Mouse (Mus musculus): ENCODE measurements around the gene Canx. TPM values are rescaled to one million over a fixed set of nuclear protein-coding genes. Genes with fewer than 3 reads are reported as not detected.
"Not testable (repeated sequence)": the region's sequence is repeated elsewhere in the genome, so short reads cannot be mapped to it uniquely, and the experiment has no call there.

Canx gene
- polyA plus RNA-seq, 1 experiment from 2014 or later = 334 TPM

- Histone ChIP-seq H3K4me1 (peaks cover 13% of the 10 kb centered on the region), H3K4me3 (replicated peaks) (peak overlapping the region; percentile 99), H3K36me3 (no peaks in the 10 kb centered on the region), H3K27me3 (replicated peaks) (no peaks in the 10 kb centered on the region), H3K9ac (peak overlapping the region; percentile 60), H3K9me3 (no peaks in the 10 kb centered on the region), H3K4me2 (peak overlapping the region; percentile 54), H3K27ac (peak overlapping the region; percentile 93)
- no peak for ATAC-seq (ENCODE audit: insufficient read depth, low FRiP score, low read depth)
- WGBS = 4% methylated on average over 7 of the region's 7 CpGs
Observed at GRCm38 (mm10) chr11:50326302-50326966, 961 bp upstream of the Canx start.

GRCm38 (mm10) chr11:50324751-50325471 is 562 bp downstream of the Canx start:
- peak; percentile 40 for ATAC-seq (ENCODE audit: insufficient read depth, low FRiP score, low read depth)
- H3K27ac ChIP-seq = peak overlapping the region; percentile 90
- H3K4me1 ChIP-seq = peaks cover 13% of the 10 kb centered on the region
- H3K4me3 ChIP-seq (replicated peaks) = peak overlapping the region; percentile 99
- H3K4me2 ChIP-seq = peak overlapping the region; percentile 66
- no peaks in the 10 kb centered on the region for H3K9me3 ChIP-seq
- no peaks in the 10 kb centered on the region for H3K27me3 ChIP-seq (replicated peaks)
- WGBS = under 1% methylated on average over 34 of the region's 34 CpGs
- H3K36me3 ChIP-seq = no peaks in the 10 kb centered on the region
- peak overlapping the region; percentile 98 for H3K9ac ChIP-seq

- no peaks in the 10 kb centered on the region for H3K27me3 ChIP-seq (replicated peaks)
- no peak for ATAC-seq (ENCODE audit: insufficient read depth, low FRiP score, low read depth)
- peak overlapping the region; percentile 99 for H3K4me3 ChIP-seq (replicated peaks)
- peak overlapping the region; percentile 66 for H3K4me2 ChIP-seq
- peak overlapping the region; percentile 98; the same call in 1 of the 2 replicates for H3K9ac ChIP-seq
- peaks cover 13% of the 10 kb centered on the region for H3K4me1 ChIP-seq
- no peaks in the 10 kb centered on the region for H3K36me3 ChIP-seq
- WGBS = 19% methylated on average over 1 of the region's 1 CpGs
- H3K27ac ChIP-seq = no peak overlapping the region
- H3K9me3 ChIP-seq = no peaks in the 10 kb centered on the region
Observed at GRCm38 (mm10) chr11:50323843-50324242, 1.6 kb downstream of the Canx start.

GRCm38 (mm10) chr11:50322345-50322744 is 3.1 kb downstream of the Canx start:
- no peak overlapping the region for H3K4me2 ChIP-seq

GRCm38 (mm10) chr11:50321239-50321638 is 4.2 kb downstream of the Canx start:
- Histone ChIP-seq H3K4me1 (peaks cover 13% of the 10 kb centered on the region), H3K36me3 (0 out of 2 replicates have a peak, but pooled peaks cover 7% of the 10 kb centered on the region), H3K9ac (no peak overlapping the region), H3K27me3 (replicated peaks) (no peaks in the 10 kb centered on the region), H3K4me3 (replicated peaks) (no peak overlapping the region), H3K27ac (no peak overlapping the region), H3K4me2 (no peak overlapping the region), H3K9me3 (no peaks in the 10 kb centered on the region)
- 86% methylated on average over 6 of the region's 6 CpGs for WGBS
- ATAC-seq (ENCODE audit: insufficient read depth, low FRiP score, low read depth) = no peak

More at GRCm38 (mm10) chr11:50322345-50322744, 3.1 kb downstream of the Canx start:
- H3K9ac ChIP-seq = no peak overlapping the region
- no peak overlapping the region for H3K27ac ChIP-seq
- ATAC-seq (ENCODE audit: insufficient read depth, low FRiP score, low read depth) = no peak
- no peak overlapping the region for H3K4me3 ChIP-seq (replicated peaks)
- H3K36me3 ChIP-seq = 0 out of 2 replicates have a peak, but pooled peaks cover 5% of the 10 kb centered on the region
- no peaks in the 10 kb centered on the region for H3K27me3 ChIP-seq (replicated peaks)
- H3K4me1 ChIP-seq = peaks cover 13% of the 10 kb centered on the region
- H3K9me3 ChIP-seq = no peaks in the 10 kb centered on the region

- not testable (repeated sequence) for H3K36me3 ChIP-seq; H3K4me3 ChIP-seq (replicated peaks); H3K4me2 ChIP-seq; ATAC-seq (ENCODE audit: insufficient read depth, low FRiP score, low read depth); H3K9me3 ChIP-seq; H3K27me3 ChIP-seq (replicated peaks); H3K27ac ChIP-seq; H3K9ac ChIP-seq
- H3K4me1 ChIP-seq = peaks cover 12% of the 10 kb centered on the region
- 78% methylated on average over 4 of the region's 4 CpGs for WGBS
Observed at GRCm38 (mm10) chr11:50319343-50319742, 6.1 kb downstream of the Canx start.

- WGBS = 67% methylated on average over 2 of the region's 2 CpGs
- H3K27ac ChIP-seq = no peak overlapping the region
Observed at GRCm38 (mm10) chr11:50312803-50313202, 12.7 kb downstream of the Canx start.

GRCm38 (mm10) chr11:50303406-50303805 is 22.1 kb downstream of the Canx start:
- Histone ChIP-seq H3K4me2 (no peak overlapping the region), H3K4me1 (no peaks in the 10 kb centered on the region), H3K27ac (no peak overlapping the region), H3K9ac (no peak overlapping the region), H3K4me3 (replicated peaks) (no peak overlapping the region), H3K9me3 (no peaks in the 10 kb centered on the region), H3K36me3 (peaks cover 56% of the 10 kb centered on the region), H3K27me3 (replicated peaks) (no peaks in the 10 kb centered on the region)
- WGBS = 93% methylated on average over 2 of the region's 2 CpGs
- ATAC-seq (ENCODE audit: insufficient read depth, low FRiP score, low read depth) = no peak

More at GRCm38 (mm10) chr11:50312803-50313202, 12.7 kb downstream of the Canx start:
- Histone ChIP-seq H3K9me3 (no peaks in the 10 kb centered on the region), H3K36me3 (peaks cover 24% of the 10 kb centered on the region), H3K27me3 (replicated peaks) (no peaks in the 10 kb centered on the region), H3K4me2 (no peak overlapping the region), H3K4me1 (no peaks in the 10 kb centered on the region), H3K4me3 (replicated peaks) (no peak overlapping the region), H3K9ac (no peak overlapping the region)
- no peak for ATAC-seq (ENCODE audit: insufficient read depth, low FRiP score, low read depth)

GRCm38 (mm10) chr11:50292190-50292855 is 33.1 kb downstream of the Canx start, which contains the start of gene Maml1:
TSS of gene Maml1 (minus strand) at chr11:50292311.
- no peaks in the 10 kb centered on the region for H3K9me3 ChIP-seq
- peaks cover 5% of the 10 kb centered on the region; the same call in 1 of the 2 replicates for H3K4me1 ChIP-seq
- H3K27ac ChIP-seq = peak within 1 kb of the TSS; percentile 98
- peak; percentile 98 for ATAC-seq (ENCODE audit: insufficient read depth, low FRiP score, low read depth)
- peaks cover 15% of the 10 kb centered on the region for H3K36me3 ChIP-seq
- no peaks in the 10 kb centered on the region for H3K27me3 ChIP-seq (replicated peaks)
- H3K4me2 ChIP-seq = peak within 1 kb of the TSS; percentile 73
- WGBS = under 1% methylated on average over 45 of the region's 45 CpGs
- peak within 1 kb of the TSS; percentile 99 for H3K4me3 ChIP-seq (replicated peaks)
- H3K9ac ChIP-seq = peak within 1 kb of the TSS; percentile 100

GRCm38 (mm10) chr11:50291321-50292165 is 33.9 kb downstream of the Canx start:
- peak; percentile 70 for ATAC-seq (ENCODE audit: insufficient read depth, low FRiP score, low read depth)
- H3K27ac ChIP-seq = peak overlapping the region; percentile 98
- H3K27me3 ChIP-seq (replicated peaks) = no peaks in the 10 kb centered on the region
- H3K4me1 ChIP-seq = peaks cover 5% of the 10 kb centered on the region; the same call in 1 of the 2 replicates
- no peaks in the 10 kb centered on the region for H3K9me3 ChIP-seq
- under 1% methylated on average over 82 of the region's 85 CpGs for WGBS
- peak overlapping the region; percentile 99 for H3K4me3 ChIP-seq (replicated peaks)
- peak overlapping the region; percentile 100 for H3K9ac ChIP-seq
- H3K36me3 ChIP-seq = peaks cover 13% of the 10 kb centered on the region
- peak overlapping the region; percentile 73 for H3K4me2 ChIP-seq
